26 mouse cellular contexts compared by ENCODE assay signal in genomic region chr9:15596598-15596997, GRCm38 (mm10). TPM values are rescaled to one million over a fixed set of nuclear protein-coding genes. Genes with fewer than 3 reads are reported as not detected.
"Had no signal": no experiment of that assay in that cellular context is flagged by ENCODE, and none has a peak within 500 bp of the region (broad histone marks: within the 10 kb centered on the region; RNA-seq: fewer than 3 reads in every experiment).

No protein-coding gene starts in this region.

- H3K4me3 ChIP-seq: gastrocnemius, adult 2 months; heart, embryonic 10.5 days; heart, embryonic 12.5 days; hindbrain, embryonic 10.5 days; hindbrain, embryonic 13.5 days; hindbrain, embryonic 15.5 days; intestine, embryonic 15.5 days; layer of hippocampus, adult 2 months; limb, embryonic 13.5 days; limb, embryonic 15.5 days; liver, embryonic 12.5 days had no signal

- H3K27ac ChIP-seq: gastrocnemius, adult 2 months; heart, embryonic 10.5 days; hindbrain, embryonic 10.5 days; hindbrain, embryonic 13.5 days; hindbrain, embryonic 15.5 days; intestine, embryonic 15.5 days; layer of hippocampus, adult 2 months; limb, embryonic 13.5 days; limb, embryonic 15.5 days; liver, embryonic 12.5 days had no signal

- H3K4me2 ChIP-seq: heart, embryonic 12.5 days; hindbrain, embryonic 13.5 days; hindbrain, embryonic 15.5 days; intestine, embryonic 15.5 days; limb, embryonic 13.5 days; limb, embryonic 15.5 days; liver, embryonic 12.5 days had no signal

- H3K9me3 ChIP-seq: heart, embryonic 10.5 days; hindbrain, embryonic 13.5 days; hindbrain, embryonic 15.5 days; intestine, embryonic 15.5 days; limb, embryonic 13.5 days; limb, embryonic 15.5 days; liver, embryonic 12.5 days had no signal

- H3K4me1 ChIP-seq: heart, embryonic 12.5 days; hindbrain, embryonic 10.5 days; intestine, embryonic 15.5 days; limb, embryonic 13.5 days; limb, embryonic 15.5 days; liver, embryonic 12.5 days had no signal

- DNase-seq: gastrocnemius, adult 2 months; gastrocnemius, postnatal 10 days; gastrocnemius, postnatal 25 days; heart, adult 18-20 months; heart, postnatal 10 days; heart, postnatal 4 days; kidney, adult 18-20 months; kidney, adult 8-10 months; kidney, postnatal 10 days; kidney, postnatal 25 days; kidney, postnatal 4 days; left cerebral cortex, postnatal 4 days had no signal

- H3K27me3 ChIP-seq: heart, embryonic 12.5 days; hindbrain, embryonic 13.5 days; hindbrain, embryonic 15.5 days; intestine, embryonic 15.5 days; limb, embryonic 13.5 days; limb, embryonic 15.5 days; liver, embryonic 12.5 days had no signal

- ATAC-seq: inflammation-experienced regulatory T-cells, adult 6 months; intestine, embryonic 15.5 days; intestine, postnatal 0 days; liver, embryonic 12.5 days had no signal

- H3K9ac ChIP-seq: heart, embryonic 12.5 days; hindbrain, embryonic 13.5 days; hindbrain, embryonic 15.5 days; intestine, embryonic 15.5 days; limb, embryonic 13.5 days; limb, embryonic 15.5 days; liver, embryonic 12.5 days had no signal

- H3K36me3 ChIP-seq: heart, embryonic 10.5 days; heart, embryonic 12.5 days; hindbrain, embryonic 10.5 days; hindbrain, embryonic 13.5 days; hindbrain, embryonic 15.5 days; intestine, embryonic 15.5 days; limb, embryonic 13.5 days; limb, embryonic 15.5 days; liver, embryonic 12.5 days had no signal

RNA-seq across cellular contexts. Expression of gene Deup1, which starts 31.1 kb away (rescaled TPM):
- total RNA-seq: gastrocnemius, adult 2 months; gastrocnemius, postnatal 25 days; granulocyte monocyte progenitor cell, adult 5-6 weeks had no signal
- polyA plus RNA-seq: liver, adult 2 months; liver, embryonic 12.5 days had no signal
